Mouse (Mus musculus): ENCODE measurements around the gene Hdc.

The Hdc gene

DNA sequence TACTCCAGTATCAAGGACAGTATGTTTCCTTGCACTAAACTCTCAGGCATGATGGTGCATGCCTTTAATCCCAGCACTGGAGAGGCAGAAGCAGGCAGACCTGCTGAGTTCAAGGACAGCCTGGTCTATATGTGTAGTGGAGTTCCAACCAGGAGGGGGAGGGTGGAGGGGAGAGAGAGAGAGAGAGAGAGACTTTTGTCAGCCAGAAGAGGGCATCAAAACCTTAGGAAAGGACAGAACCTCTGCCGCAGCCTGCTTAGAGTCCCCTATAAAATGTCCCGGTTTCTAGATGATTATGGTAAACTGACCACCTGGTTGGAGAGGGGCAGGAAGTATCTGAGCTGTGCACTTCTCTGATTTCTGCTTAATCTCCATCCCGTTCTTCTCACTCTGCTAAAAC is 20.1 kb downstream of the Hdc start:
- DNase-seq: no peak

DNA sequence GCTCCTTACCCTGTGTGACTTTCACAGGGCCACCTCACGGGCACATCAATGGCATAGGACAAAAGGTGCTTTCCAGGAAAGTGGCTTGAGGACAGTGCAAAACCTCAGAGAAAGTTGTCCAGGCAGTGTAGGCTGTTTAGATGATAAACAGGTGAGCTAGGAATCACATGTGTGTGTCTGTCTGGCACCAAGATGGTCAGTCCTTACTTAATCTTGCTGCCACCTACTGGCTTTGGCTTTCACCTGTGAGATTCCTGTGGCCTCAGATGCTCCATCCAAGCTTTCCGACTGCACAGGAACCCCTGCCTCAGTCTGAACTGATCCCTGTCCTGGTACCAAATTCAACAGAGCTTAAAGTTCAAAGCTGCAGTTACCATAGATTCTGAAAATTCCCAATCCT is 20.7 kb downstream of the Hdc start:
- no peak for DNase-seq

DNA sequence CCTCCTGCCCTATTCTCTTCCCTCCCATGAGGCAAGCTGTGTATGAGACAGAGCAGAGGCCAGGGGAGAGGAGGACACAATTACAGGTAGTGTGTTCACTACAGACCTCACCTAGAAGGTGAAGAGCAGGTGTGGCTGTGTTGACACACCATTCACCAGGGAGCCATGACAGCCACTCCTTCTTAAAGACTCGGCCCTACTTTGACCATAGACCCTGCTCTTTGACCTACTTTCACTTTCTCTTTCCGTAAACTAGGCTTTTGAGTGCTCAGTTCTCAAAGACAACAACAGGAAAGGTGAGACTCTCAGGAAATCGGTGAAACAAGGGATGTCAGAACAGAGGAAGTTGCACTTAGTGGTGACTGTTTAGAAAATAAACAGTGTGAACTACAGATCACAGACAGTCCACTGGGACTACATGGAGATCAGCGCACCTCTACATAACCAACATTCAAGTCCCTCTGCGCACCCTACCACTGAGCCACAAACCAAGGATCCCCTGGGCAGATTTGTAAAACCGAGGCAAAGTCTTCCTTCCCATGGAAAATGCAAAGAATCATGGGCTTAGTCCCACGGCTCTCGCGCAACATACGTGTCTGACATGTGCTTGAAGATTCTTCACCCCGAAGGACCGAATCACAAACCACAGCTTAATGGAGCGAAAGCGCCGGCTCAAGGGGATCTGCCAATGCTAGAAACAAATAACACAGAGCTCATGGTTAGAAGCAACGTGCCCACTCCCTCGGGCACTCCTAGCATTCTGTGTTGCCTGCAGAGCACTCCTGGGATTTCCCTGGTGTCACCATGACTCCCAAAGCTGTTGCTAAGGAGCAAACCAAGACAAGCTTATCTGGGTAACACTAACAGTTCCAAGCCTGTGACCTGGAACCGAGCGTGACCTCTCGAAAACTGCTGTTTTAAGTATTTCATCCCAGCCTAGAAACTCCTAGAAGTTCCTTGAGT is 21.5 kb downstream of the Hdc start:
- peak; percentile 25 for DNase-seq

DNA sequence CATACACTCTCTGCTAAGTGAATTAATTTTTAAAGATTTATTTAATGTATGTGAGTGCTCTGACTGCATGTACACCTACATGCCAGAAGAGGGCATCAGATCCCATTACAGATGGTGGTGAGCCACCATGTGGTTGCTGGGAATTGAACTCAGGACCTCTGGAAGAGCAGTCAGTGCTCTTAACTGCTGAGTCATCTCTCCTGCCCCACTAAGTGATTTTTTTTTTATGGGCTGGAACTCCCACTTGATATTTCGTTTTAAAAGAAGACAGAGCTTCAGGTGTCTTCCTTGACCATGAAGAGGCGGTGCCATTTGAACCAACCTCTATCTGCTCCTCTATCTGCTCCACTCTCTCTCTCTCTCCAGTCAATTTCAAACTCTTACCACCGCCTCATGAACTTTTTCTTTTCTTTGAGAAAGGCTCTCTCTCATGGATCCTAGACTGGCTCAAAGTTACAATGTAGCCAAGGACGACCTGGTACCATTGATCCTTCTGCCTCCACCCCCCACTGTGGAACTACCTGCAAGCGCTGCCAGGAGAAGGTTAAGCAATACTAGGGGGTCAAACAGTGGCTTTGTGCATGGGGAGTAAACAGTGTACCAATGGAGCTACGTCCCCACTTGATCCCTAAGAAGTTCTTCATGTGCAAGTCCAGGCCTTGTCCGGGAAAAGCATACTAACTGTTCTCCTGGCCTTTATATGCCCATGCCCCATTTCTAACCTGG is 22.6 kb downstream of the Hdc start:
- DNase-seq: no peak

DNA sequence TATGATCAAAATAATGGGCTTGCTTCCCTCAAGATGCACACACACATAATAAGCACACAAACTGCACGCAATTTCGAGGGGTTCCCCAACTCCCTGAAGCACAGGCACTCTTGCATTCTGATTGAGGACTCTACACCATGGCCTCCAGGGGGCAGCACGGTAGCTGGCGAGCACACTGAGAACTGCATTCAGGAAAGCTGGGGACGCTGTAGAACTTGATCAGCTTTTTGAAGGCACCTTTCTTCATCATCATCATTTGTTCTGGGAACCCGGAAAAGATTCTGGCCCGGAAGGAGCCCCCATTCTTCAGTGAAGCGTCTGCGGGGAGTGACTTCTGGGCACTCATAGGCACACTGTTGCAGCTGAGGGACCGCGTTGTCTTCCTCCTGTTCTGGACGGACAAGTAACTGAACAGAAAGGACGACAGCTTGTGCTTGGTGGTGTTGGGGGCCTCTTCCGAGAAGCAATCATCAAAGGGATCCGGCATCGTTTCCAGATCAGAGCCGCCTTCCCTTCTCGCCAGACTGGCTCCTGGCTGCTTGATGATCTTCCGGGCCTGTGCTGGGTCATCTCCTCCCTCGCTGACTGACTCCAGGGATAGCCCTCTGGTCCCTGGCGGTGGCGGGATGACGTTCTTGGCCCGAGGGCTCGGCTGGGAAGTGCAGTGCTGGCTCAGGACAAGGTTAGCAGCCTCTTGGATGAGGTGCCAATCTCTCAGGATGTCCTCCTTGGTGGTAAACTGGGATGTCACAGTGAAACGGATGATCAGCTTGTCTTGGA is 25.1 kb downstream of the Hdc start:
- peak; percentile 38 for DNase-seq

DNA sequence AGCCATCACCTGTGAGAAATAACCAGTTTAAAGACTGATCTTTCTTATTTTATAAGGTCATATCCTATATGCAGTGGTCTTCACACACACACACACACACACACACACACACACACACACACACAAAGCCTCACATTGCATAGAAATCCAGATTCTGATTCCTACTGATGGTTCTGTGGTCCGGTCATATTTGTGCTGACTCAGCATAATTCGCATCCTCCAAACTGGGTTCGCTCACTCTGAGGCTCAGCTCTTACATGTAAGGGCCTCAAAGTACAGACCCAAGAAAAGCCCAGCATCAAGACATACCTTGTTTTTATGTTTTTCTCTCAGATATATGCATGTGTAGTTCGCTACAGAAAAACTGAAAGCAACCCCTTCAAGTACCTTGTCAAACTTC is 27.8 kb downstream of the Hdc start:
- no peak for DNase-seq

DNA sequence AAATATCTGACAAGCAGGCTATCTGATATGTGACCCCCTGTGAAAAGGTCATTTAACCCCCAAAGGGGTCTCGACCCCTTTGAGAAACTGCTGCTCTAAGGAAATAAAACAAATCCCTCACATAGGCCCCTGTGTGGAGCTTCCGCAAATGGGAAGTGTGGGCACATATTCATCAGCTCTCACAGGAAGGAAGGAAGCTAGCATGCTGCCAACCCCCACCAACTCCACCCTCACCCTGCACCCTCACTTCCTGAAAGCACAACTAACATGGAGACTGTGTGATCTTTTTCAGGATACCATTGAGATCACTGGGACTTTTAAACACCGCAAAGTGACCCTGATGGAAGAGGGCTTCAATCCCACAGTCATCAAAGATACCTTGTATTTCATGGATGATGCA is 31.6 kb downstream of the Hdc start:
- DNase-seq: no peak

DNA sequence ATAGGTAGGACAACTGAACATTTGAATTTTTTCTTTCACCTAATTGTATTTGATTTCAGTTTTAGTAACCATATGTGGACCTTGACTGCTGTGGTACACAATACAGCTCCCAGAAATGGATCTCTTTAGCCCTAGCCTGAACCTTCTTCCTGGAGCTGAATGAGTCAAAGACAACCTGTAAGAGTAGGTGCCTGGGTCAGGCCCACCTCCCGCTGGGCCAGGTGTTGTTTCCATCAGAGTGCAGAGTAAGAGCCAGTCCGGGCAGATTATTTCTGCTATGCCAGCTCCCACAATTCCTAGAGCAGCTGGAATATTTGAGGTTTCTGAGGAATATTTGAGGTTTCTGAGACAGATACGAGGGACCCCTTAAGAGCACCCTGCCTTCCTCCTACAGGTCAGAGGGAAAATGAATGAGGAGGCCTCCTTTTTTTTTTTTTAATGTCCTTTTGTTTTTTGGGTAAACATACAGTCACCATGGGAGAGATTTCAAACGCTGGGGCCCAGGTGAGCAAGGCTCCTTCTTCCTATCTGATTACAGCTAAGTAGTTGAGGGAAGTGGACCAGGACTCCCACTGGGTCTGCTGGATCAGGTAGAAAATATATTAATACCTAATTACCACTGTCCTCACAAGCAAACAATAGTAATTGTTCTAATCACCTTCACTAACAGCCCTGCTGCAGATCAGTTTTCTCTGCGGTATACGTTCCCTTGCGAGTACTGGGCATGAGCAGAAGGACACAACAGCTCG is 34.3 kb downstream of the Hdc start:
- DNase-seq: no peak

DNA sequence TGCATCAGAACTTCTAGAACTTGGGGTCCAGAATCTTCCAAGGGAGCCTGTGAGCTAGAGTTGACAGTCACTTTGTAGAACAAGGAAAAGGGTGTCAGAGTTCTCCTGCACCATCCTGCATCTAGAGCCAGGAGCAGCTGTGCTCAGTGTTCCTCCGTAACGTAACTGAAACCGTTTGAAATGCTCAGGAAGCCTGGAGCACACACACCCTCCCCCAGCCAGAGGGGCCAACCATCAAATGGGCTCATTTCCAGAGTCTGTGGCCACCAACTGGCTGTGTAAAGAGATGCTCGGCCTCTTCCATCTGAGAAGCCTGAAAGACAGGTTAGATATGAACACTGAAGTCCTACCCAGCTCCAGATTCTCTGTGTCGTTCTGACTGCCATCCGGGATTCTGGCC is 35.1 kb downstream of the Hdc start:
- no peak for DNase-seq

DNA sequence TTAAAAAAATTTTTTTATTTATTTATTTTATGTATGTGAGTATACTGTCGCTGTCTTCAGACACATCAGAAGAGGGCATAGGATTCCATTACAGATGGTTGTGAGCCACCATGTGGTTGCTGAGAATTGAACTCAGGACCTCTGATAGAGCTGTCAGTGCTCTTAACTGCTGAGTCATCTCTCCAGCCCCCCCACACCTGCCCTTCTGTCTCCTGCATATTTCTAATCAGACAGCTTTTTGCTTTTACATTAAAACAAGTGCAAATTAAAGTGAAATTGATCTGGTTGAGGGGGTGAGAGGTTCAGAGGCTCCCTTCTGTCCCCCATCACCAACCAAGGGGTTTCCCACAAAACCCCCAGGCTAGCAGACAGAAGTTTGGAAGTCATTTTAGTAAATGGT is 39.8 kb downstream of the Hdc start:
- no peak for DNase-seq

DNA sequence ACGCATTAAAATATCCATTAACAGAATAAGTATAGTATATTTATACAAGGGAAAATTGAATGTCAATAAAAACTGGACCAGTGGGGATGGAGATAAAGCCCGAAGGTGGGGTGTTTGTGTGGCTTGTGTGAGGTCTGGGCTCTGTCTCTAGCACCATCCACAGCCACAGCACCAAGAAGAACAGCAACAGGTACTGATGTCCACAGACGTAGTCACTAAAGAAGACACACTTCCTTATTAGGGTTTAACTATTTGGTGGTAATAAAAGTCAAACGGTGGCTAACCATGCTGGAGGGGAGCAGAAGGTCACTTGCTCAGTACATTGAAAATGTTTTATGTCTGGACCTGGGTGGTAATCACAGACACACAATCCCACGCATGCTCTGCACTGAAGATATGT is 41.7 kb downstream of the Hdc start:
- DNase-seq: no peak

DNA sequence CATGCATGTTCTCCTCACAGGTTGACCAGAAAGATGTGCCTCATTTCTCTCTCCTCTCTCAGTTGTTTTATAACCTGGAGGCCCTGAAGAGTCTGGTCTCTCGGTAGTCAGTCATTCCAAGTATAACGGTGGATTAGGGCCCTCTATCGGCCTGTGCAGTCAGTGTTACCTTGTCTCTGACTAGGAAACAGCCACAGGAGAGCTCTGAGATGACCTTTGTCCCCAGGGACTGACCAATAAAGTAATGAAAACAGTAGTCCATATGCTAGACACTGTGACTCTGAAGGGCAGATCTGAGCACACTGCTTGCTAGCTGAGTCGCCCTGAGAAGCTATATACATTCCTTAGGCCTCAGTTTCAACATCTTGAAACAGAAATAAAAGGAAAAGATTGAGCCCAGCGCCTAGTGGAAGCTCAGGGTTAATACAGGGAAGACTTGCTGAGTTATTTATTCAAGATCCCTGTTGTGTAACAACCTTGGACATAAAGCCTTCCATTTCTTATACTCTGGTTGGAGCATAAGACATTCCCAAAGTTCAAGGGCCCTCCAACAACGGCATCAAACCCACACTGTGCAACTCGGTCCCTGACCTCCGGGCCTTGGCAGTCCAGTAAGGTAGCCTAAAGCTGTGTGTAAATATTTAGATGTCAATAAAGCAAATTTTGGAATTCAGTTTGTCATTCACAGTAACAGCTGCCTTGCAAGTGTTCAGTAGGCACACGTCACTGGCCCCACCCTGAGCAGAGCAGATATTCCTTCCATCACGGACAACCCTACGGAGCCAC is 43.5 kb downstream of the Hdc start:
- no peak for DNase-seq

DNA sequence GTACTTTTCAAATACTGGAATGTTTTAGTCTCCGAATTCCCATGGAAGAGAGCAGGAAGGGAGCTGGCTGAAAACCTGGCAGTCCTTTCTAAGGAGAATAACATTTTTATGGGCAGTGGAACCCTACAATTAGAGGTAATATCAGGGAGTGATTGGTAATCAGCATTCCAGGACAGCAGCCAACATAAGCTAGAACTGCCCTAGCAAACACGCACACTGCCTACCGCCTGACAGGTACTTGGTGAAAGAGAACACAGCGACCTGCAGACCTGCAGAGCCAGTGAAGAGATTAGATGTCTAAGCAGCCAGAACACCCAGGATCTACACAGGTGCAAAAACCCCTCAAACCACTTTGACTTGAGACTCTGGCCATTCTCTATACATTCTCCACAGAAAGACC is 46.4 kb downstream of the Hdc start:
- DNase-seq: no peak

DNA sequence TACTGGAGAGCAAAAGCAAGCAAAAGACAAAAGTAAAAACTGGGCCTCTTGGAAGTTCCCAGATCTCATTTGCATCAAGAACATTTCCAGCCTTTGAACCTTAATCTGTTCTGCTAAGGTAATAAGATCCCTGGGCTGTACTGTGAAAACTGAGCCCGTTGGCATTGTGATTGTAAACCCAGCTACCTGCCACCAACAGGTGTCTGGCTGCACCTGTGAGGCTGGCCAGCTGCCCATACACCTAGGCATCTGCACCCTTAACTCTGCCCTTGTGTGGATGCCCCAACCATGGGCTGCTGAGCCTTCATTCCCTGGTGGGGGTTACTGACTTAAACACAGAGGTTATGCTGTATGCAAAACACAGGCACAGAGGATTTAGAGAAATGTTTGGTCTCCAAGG is 46.9 kb downstream of the Hdc start:
- DNase-seq: no peak

DNA sequence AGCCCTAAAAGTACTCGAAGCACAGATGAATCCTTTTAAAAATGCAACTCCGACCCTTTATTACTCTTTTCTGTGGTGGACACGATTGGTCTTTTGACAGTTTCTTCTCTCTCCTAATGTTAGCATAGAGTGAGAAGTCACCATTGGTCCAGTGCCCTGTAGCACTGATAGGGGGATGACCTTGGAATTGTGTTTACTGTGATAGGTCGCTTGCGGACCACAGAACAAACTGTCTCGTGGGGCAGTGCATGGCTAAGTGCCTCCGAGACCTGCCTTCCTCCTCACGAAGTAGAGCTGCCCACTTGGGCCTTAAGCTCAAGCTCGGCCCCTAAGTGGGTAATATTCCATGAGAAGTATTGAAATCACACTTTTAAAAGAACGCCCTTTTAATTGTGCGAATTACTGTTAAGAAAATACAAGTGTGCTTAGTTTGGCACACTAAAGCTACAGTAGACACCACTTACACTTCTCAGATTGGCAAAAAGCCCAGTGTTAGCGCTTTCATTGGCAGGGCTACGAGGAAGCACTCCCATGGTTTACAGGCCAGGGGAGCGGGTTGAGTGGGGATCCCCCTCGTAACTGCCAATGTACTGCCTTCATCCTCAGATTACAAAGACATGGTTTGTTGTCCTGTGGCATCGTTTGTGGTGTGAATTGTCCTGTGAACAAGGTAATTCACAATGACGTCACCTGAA is 55.5 kb downstream of the Hdc start:
- no peak for DNase-seq

DNA sequence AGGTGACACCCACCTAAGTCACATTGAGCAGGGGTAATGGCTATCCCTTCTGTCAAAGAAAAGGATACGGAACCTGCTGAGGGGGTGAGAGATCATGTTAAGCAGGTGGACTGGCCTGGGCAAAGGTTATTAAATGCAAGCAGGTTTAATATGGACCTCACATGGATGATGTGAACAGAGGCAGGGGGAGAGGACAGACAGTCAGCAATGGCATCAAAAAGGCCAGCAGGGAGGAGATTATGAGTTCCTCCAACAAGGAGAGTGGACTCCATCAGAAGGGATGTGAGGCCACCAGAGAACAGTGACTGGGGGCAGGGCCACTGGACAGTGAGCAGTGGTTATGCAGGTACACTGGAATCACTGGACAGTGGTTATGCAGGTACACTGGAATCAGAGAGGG is 59.0 kb downstream of the Hdc start:
- no peak for DNase-seq

DNA sequence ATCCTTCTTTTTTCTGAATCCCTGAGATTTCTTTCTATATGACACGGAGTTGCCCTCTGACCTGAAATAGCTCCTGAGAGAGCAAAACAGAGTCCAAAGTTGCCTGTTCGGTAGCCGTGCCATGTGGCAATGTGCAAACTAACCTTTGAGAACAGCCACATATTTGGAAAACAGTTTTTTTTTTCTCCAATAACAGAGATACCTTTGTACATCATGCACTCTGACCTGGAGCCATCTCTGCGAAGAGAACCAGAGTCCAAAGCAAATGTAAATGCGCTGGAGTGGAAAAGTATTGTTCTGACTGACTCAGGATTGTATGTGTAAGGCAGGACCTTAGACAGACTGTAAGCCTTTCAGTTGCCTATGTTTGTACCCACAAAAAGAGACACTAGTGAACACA is 63.6 kb downstream of the Hdc start:
- no peak for DNase-seq

DNA sequence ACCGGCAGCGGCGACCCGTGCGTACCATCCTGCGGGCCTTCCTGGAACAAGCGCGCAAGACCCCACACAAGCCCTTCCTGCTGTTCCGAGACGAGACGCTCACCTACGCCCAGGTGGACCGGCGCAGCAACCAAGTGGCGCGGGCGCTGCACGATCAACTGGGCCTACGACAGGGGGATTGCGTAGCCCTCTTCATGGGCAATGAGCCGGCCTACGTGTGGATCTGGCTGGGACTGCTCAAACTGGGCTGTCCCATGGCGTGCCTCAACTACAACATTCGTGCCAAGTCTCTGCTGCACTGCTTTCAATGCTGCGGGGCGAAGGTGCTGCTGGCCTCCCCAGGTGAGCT is 65.8 kb downstream of the Hdc start:
- DNase-seq: no peak

DNA sequence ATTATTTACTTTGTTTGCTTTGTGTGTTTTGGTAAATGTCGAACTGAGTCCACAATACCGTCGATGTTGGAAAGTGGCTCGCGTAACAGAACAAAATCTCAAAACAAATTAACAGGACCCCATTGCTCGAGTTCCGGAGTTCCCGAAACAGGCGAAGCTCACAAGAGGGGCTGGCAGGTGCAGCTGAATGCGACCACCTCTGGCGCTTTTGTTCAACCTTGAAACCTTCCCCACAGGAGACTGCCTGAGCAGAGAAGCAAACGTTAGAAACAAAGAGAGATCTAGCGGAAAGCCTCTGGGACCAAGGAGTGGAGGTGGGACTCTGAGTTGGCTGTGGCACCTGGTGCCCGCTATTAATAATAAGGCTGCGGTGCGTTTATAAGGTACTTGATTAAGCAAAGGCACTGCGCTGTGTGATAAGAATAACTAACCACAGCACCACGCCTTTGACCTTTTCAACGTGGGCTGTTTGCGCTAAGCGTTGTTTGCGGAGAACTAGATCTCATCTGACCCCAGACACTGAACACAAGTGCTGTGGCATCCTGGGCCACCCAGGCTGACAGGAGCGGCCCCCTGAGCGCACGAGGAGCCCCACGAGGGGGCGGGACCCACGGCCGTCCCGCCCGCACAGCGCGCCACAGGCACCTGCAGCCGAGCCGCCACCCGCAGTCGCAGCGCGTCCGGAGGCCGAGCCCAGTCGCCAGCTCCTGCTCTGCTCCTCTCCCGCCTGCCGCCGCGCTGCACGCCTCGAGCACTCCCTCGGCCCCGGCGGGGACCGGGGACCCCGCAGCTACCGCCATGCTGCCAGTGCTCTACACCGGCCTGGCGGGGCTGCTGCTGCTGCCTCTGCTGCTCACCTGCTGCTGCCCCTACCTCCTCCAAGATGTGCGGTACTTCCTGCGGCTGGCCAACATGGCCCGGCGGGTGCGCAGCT is 66.5 kb downstream of the Hdc start, which contains the start of gene Slc27a2:
Gene Slc27a2 (plus strand): TSS at position 51 of the 934 bp plus-strand sequence.
- DNase-seq: no peak

DNA sequence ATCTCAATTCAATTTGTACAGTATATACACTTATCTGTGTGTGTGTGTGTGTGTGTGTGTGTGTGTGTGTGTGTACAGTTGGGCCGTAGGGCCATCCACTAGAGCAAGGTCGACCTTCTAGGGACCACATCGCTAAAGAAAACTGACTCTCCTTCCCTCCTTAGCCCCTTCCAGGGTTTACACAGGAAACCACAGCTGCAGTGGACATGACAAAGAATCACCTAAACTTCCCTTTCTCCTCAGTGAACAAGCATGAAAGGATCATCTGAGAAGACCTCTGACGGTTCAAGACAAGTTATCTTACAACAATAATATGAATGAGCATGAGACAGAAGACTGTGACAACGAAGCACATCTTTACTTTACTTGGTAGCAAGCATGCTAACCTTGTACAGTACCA is 67.2 kb downstream of the Hdc start:
- DNase-seq: no peak
